Mouse (Mus musculus) ES-Bruce4 (cell line): ENCODE results near the gene Minpp1.

Experiments
- CTCF ChIP-seq: IDR thresholded peaks from one replicate; pipeline ENCODE4 v1.8.1; 2011; ENCODE audit warnings: low read depth, low read length
- EP300 ChIP-seq: IDR thresholded peaks from 2 replicates; pipeline ENCODE4 v1.6.1; 2011; ENCODE audit warnings: low read depth, low read length; ENCODE audit not compliant: insufficient read depth
- POLR2A ChIP-seq: IDR thresholded peaks from one replicate; pipeline ENCODE4 v1.8.1; 2011; ENCODE audit warnings: low read length; ENCODE audit not compliant: insufficient read depth

DNA sequence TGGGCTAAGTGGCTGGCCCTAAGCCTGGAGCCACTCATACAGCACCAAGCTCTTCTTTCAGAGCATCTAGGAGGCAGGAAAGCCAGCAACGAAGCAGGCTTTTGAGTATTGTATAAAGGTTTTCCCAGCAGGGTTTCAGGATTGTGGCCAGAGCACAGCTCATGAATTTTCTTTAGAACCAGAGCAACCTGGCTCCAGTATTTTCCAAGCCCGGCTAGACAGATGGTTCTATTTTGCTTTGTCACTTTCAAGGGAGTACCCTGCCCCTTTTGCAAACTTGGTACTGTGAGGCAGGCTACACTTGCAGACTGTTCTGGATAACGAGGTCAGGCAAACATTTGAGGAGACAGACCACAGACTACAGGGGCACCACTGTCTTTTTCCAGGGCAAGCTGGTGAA lies 69.7 kb downstream of the Minpp1 start:
- TF ChIP-seq CTCF: no peak
- no peak for TF ChIP-seq POLR2A
- no peak for TF ChIP-seq EP300
